Mouse (Mus musculus) duodenum, adult 2 months (tissue): Measurements from ENCODE around the gene Kcnk4. TPM values are rescaled to one million over a fixed set of nuclear protein-coding genes. Genes with fewer than 3 reads are reported as not detected.

Experiments
- polyA plus RNA-seq: library from polyadenylated mRNA; depleted of rRNA; stranded (reverse); fragments of >200 nt; gene quantifications from 2 replicates; pipeline ENCODE4 v1.2.3, GENCODE M21; 2012; ENCODE audit warnings: low replicate concordance; rRNA removed

The Kcnk4 gene
- not detected in 2 replicates for polyA plus RNA-seq

DNA sequence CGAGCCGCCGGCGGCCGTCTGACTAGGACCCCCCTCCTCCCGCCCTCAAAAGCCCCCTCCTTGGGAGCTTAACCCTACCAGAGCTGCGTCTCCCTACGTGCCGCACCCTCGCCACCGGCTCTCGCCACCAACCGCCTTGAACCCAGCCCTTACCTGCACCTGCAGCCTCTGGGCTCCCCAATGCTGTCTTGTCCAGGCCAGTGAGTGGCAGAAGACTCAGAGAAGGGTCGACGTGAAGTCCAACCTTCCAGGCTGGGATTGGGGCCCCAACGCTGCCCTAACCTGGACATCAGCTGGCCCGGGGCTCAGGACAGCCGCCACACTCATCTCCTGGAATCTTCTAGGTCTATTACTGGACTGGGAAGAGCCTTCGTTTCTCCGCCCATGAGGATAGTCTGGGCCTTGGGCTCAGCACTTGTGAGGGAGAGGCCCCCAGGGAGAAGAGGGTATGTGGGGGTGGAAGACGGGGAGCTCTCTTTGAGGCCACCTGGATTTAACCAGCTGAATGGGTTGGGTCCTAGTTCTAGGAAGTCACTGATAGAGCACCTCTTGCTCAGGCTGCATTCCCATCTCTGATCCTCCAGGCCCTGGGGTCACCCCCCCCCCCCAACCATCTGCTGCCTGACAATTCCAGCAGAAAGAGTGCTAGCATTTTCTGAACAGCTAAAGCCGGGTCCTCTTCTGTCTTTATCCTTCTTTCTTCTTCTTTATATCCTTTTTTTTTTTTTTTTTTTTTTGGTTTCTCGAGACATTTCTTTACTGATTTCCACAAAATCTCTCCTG lies at the start of gene Kcnk4:
Gene Kcnk4, minus strand, starts transcription at position 321 of the 783 bp plus-strand sequence.

DNA sequence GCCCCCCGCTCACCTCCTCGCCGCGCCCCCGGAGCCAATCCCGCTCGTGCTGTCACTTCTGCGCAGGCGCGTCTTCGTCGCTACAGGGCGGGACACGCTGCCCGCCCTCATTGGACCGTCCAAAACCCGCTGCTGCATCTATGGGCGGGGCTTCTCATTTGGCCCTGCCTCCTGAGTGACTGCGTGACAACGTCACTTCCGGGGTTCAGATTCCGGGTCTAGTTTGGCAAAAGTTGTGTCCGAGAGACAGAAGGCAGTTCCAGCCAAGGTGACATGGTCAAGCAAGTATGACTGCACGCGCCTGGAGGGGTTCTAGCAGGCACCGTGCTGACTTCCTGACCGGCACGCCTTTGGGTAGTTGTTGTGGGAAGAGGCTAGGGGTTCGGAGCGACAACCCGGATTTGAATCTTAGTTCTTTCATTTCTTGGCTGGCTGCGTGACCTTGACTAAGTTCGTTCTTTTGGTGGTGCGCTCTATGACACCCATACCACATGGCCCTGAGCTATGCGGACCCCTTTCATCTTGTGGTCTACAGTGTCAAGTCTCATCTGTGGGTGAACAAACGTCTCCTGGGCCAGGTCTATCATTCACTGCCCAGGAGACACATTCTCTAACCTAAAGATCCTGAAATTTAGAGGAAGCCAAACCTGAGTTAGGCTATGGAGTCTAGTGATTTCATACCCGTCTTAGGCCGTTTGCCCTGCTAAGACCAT lies 46.2 kb upstream of the Kcnk4 start, which contains the start of gene Fkbp2:
Gene Fkbp2, minus strand, starts transcription at position 121 of the 713 bp plus-strand sequence.

DNA sequence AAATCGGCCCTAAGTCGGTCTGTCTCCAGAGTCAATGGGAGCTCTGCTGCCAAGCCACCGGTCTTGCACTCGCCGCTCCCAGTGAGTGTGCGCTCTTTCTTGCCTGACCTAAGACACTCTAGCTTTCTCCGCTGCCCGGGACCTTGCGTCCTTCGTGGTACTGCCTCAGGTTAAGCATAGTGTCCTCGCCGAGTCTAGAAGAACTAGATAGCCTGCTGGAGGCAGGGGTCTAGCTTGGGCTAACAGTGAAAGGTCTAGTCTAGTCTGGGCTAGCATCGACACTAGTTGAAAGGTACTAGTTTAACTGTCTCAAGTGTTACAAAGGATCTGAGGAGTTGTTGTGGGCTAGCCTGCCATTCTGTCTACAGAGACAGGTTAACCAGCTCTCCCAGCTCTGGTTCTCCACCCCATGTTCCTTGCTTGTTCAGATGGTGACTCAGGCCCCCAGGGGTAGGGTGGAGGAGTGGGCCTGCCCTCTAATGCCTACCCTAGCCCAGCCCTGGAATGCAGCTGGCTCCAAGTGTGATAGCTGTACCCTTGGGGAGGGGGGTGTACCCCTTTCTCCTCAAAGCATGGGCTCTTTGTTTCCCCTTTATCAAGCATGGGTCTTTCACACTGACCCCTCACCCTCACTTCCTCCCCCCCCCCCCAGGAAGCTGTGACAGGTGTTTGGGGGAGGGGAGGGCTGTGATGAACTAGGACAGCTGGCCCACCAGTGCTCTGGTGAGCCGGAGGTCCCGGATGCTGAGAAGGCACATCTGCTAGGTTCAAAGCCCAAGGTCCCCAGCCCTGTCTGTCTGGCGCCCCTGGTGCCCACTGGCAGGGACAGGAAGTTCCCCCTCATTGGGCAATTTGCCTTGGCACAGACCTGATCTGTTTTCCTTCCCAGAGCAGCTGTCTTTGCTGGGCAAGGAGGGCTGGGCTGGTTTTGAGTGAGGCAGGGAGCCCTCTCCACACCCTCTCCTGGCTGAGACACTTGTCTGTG lies 41.5 kb upstream of the Kcnk4 start, which contains the start of gene Plcb3:
Gene Plcb3, minus strand, starts transcription at position 934 of the 985 bp plus-strand sequence.

DNA sequence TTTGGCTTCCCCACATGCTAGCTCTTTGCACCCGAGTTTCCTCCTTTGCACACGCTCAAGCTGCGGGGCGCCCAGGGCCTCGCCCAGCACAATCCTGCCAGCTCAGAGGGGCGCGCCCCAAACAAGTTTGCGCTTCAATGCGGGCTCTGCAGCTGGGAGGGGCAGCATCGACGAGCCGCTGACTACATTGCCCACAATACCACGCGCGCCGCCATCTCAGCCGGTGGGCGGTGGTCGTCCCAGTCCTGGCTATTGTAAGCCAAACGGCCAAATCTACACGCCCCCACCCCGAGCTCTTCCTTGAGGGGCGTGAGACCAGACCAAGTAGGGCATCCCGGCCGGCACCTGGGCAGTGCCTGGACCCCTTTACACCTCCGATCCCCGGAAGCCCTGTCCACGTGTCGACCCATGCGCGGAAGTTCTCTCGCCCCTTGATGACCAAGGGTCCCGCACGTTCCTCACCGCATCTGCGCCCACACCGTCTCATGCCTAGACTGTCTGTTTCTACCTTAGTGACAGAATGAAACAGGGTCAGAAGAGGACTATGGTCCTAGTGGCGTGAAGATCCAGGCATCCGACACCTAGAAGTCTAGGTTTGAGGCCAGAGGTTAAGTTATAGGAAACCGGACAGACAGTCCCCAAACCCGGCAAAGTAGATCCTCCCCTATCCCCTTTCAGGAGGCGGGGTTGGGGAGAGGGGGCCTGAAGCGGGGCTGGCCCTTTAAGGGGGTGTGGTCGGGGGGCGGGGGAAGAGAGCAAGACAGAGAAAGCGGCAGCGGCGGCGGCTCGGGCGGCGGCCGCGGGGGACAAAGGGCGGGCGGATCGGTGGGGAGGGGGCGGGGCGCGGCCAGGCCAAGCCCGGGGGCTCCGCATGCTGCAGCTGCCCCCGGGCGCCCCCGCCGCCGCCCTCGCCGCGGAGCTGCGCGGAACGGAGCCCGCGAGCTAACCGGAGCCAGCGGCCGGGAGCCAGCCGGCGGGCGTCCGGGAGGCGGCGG lies 40.2 kb upstream of the Kcnk4 start, which contains the start of gene Ppp1r14b:
Gene Ppp1r14b, plus strand, starts transcription at position 758 of the 995 bp plus-strand sequence.

DNA sequence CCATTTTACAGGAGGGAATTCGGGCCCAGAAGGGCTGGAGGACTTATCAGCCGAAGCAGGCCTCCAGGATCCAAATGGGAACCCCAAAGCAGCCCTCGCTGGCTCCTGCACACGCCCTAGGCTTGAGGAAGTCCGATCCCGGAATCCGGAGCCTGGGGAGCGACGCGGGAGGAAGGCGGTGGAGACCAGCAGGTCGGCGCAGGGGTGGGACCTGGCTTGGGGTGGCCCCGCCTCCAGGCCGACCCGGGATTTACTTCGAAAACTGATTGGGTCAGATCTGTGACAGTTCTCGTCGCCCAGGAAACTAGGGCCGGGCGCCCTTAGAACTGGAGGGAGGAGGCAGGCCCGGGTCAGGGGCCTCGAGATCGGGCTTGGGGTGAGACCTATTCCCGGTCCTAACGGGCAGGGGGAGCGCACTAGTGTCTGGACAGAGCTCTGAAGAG lies 8.0 kb upstream of the Kcnk4 start, which contains the start of gene Gpr137:
Gene Gpr137, minus strand, starts transcription at position 232 of the 443 bp plus-strand sequence.

DNA sequence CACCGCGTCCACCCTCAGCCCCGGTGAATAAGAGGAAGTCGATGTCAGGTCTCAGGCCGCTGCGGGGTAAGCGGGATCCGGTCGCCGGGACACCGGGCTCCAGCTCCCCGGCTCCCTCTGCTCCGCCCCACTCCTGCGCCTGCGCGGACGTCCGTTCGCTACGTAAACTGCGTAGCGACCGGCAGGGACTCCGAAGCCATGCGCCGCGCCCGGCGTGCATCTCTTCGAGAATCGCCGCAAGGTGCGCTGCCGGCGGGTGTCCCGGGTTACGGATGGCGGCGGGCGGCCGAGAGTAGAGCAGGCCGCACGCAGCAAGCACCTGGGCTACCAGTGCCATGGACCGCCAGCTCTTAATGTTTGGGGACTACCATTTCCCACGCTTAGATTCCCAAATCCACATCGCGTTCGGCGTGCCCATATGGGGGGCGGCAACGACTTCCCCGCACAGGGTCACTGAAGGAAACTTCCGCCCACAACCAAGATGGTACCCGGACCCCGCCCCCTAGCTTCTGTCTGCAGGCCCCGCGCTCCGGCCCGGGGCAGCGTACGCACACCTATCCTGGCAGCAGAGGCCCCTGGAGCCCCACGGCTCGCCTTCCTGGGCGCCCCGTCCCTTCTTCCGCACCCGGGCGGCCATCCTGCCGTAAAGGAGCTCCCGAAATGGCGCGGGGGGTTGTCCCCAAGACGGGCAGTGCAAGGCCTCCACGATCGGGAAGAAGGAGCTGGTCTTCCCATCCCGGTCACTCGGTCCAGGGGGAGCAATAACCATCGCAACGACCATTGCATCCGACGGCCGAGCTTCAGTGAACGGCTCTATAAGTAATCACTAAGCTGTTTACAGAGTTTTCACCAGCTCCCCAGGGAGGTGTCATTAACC lies 7.3 kb upstream of the Kcnk4 start, which contains the start of gene Bad:
Gene Bad, plus strand, starts transcription at position 490 of the 877 bp plus-strand sequence.

DNA sequence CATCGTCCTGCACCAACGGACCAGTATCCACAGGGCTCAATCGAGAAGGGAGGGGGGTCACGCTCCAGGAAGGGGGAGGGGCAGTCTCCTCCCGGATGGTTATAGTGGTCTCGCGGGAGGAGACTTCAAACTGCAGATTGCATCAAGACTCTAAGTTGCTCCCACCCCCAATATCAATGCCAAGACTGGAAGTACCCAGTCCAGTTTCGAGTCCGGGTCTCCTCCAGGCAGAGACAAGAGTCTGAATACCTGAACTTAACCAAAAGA lies 9.1 kb downstream of the Kcnk4 start, which contains the start of gene Catsperz:
Gene Catsperz, minus strand, starts transcription at position 74 of the 267 bp plus-strand sequence.

DNA sequence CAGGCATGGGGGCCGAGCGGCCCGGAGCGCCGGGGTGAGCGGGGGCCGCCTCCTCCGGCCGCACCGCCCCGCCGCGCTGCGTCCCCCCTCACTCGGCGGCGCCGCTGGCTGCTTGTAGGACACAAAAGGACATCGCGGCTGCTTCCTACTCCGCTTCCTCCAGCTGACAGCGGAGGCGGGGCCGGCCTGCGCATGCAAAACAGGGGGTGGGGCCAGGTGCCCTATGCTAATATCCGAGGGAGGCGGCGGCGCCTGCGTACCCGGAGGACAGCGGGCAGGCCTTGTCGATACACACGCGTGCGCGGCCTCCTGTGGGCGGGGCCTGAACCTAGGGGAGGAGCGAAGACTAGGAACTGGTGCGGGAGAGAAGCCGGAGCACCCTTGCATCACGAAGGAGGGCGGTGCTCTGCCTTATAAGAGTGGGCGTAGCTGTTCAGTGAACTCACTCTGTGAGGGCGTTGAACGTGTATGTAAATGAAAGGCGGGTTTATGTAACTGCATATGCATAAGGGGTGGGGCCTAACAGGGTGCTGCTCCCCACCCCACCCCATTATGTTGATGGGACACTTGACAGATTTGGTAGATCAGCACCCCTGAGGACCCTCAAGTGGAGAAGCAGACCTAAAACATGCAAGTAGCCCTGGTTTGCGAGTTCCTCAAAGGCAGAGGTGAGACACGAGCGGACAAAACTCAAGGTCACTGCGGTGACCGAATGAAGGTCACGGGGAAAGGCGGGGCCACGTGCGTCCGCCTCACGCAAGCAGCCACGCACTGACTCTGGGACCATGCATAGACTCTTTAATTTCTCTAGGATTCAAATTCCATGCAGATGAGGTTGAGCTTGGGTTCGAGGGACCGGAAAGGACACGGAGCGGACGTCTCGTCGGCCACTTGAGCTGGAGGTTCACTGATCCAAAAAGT lies 12.4 kb downstream of the Kcnk4 start, which contains the start of gene Esrra:
Gene Esrra, minus strand, starts transcription at position 167 of the 921 bp plus-strand sequence.

DNA sequence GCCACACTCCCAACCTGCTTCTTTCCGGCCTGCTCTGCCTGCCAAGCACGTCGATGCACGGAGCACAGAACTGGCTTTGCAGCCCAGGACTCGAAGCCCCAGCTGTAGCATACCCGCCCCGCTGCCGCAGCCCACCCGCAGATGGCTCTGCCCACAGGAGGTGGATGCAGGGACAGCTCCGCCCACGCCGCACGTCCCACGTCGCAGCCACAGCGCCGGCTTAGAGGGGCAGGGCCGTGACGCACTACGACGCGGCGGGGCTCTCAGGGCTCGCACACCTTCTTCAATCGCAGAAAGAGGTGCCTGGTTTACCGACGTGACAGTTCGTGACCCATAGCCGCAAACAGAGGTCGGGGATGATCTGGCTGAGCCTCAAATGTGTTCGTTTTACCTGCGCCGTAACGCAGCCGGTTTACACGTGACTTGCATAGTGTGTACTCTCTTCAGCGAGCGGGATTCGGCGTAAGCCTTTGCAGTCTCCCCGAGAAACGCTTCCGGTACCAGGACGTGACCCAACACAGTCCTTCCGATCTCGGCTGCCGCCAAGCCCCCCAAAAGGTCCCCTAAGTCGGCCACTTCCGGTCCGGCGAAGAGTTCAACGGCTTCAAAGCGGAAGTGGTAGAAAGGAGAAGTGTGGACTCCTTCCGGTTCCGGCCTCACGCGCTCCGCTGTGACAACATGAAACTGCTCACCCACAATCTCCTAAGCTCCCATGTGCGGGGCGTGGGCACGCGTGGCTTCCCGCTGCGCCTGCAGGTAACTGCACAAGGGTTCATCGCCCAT lies 24.6 kb downstream of the Kcnk4 start, which contains the start of the genes Trmt112 and Prdx5:
Gene Trmt112, plus strand, starts transcription at position 192 of the 783 bp plus-strand sequence.
Gene Prdx5, minus strand, starts transcription at position 600 of the 783 bp plus-strand sequence.

Other genes with a start within 250 kb of the Kcnk4 start
- gene Rps6ka4, start 93.9 kb downstream of the Kcnk4 start, polyA plus RNA-seq, result 40.3 and 55.5 TPM in 2 replicates
- 28.0 and 29.4 TPM in 2 replicates for gene Ccdc88b, start 76.3 kb downstream of the Kcnk4 start, polyA plus RNA-seq
- gene Trmt112, start 24.8 kb downstream of the Kcnk4 start, polyA plus RNA-seq, result 47.0 and 71.7 TPM in 2 replicates
- 173 and 198 TPM in 2 replicates for gene Prdx5, start 24.4 kb downstream of the Kcnk4 start, polyA plus RNA-seq
- gene Esrra, start 12.7 kb downstream of the Kcnk4 start, polyA plus RNA-seq, result 295 and 547 TPM in 2 replicates
- not detected in 2 replicates for gene Catsperz, start 9.1 kb downstream of the Kcnk4 start, polyA plus RNA-seq
- 87.2 and 152 TPM in 2 replicates for gene Bad, start 7.3 kb upstream of the Kcnk4 start, polyA plus RNA-seq
- 116 and 165 TPM in 2 replicates for gene Gpr137, start 8.0 kb upstream of the Kcnk4 start, polyA plus RNA-seq
- 114 and 131 TPM in 2 replicates for gene Ppp1r14b, start 40.5 kb upstream of the Kcnk4 start, polyA plus RNA-seq
- gene Plcb3, start 42.0 kb upstream of the Kcnk4 start, polyA plus RNA-seq, result 470 and 523 TPM in 2 replicates
- 26.0 and 27.9 TPM in 2 replicates for gene Fkbp2, start 46.0 kb upstream of the Kcnk4 start, polyA plus RNA-seq
- 28.2 and 41.3 TPM in 2 replicates for gene Vegfb, start 53.1 kb upstream of the Kcnk4 start, polyA plus RNA-seq
- 35.7 and 47.7 TPM in 2 replicates for gene Dnajc4, start 58.1 kb upstream of the Kcnk4 start, polyA plus RNA-seq
- 44.2 and 67.5 TPM in 2 replicates for gene Nudt22, start 61.6 kb upstream of the Kcnk4 start, polyA plus RNA-seq
- gene Trpt1, start 61.6 kb upstream of the Kcnk4 start, polyA plus RNA-seq, result 8.4 and 10.9 TPM in 2 replicates
- 8.8 and 17.2 TPM in 2 replicates for gene Fermt3, start 85.0 kb upstream of the Kcnk4 start, polyA plus RNA-seq
- 15.1 and 19.1 TPM in 2 replicates for gene Stip1, start 105.5 kb upstream of the Kcnk4 start, polyA plus RNA-seq
- 39.6 and 55.8 TPM in 2 replicates for gene Macrod1, start 122.3 kb upstream of the Kcnk4 start, polyA plus RNA-seq
- gene Flrt1, start 171.2 kb upstream of the Kcnk4 start, polyA plus RNA-seq, result 0.05 and 0.15 TPM in 2 replicates